21 mouse cellular contexts compared by ENCODE assay signal in genomic region chr10:72384826-72385225, GRCm38 (mm10).
"Had no signal": no experiment of that assay in that cellular context is flagged by ENCODE, and none has a peak within 500 bp of the region (broad histone marks: within the 10 kb centered on the region; RNA-seq: fewer than 3 reads in every experiment).

No protein-coding gene starts in this region.

- DNase-seq: cerebellum, adult 8-10 months; cerebellum, adult 9-10 months; cerebellum, adult 9-11 months; cerebellum, postnatal 10 days; cerebellum, postnatal 14 days; cerebellum, postnatal 25 days; cerebellum, postnatal 36 days; embryo, embryonic 11 days; forebrain, postnatal 0 days; gastrocnemius, adult 2 months; gastrocnemius, postnatal 10 days; gastrocnemius, postnatal 14 days; gastrocnemius, postnatal 25 days; gastrocnemius, postnatal 36 days; heart, adult 11 months; heart, adult 18-20 months; heart, adult 2 months had no signal

- ATAC-seq: forebrain, embryonic 13.5 days; forebrain, embryonic 14.5 days; forebrain, embryonic 15.5 days; forebrain, embryonic 16.5 days; forebrain, postnatal 0 days had no signal
